Mouse (Mus musculus) hindbrain, postnatal 0 days (tissue): ENCODE results near the gene Flrt1. TPM values are rescaled to one million over a fixed set of nuclear protein-coding genes. Genes with fewer than 3 reads are reported as not detected.

Experiments used
- ATAC-seq: fragments of 200-750 bp; cut with Nextera tagmentation; 2 replicates; pipeline ENCODE4 v1.8.0; 2017; ENCODE audit warnings: mild to moderate bottlenecking, moderate TSS enrichment, moderate library complexity
- DNase-seq: peaks from one replicate; pipeline ENCODE4 v3.0.0-alpha.2; 2015; ENCODE audit warnings: low spot score
- H3K27ac ChIP-seq: fragments of 300-500 bp; sonication (generic); 2 replicates; pipeline ENCODE4 v1.5.1; 2014; ENCODE audit warnings: mild to moderate bottlenecking
- H3K27me3 ChIP-seq: fragments of 300-500 bp; sonication (generic); 2 replicates; pipeline ENCODE4 v1.6.1; 2014; ENCODE audit warnings: low read length, mixed read lengths; ENCODE audit not compliant: insufficient read depth
- H3K36me3 ChIP-seq: fragments of 300-500 bp; sonication (generic); 2 replicates; pipeline ENCODE4 v1.6.1; 2014; ENCODE audit warnings: low read length, mixed read lengths; ENCODE audit not compliant: insufficient read depth
- H3K4me1 ChIP-seq: fragments of 300-500 bp; sonication (generic); 2 replicates; pipeline ENCODE4 v1.6.1; 2014; ENCODE audit warnings: antibody characterized with exemption, low read length, mixed read lengths; ENCODE audit not compliant: insufficient read depth
- H3K4me2 ChIP-seq: fragments of 300-500 bp; sonication (generic); 2 replicates; pipeline ENCODE4 v1.6.1; 2014; ENCODE audit warnings: low read depth, mild to moderate bottlenecking, low read length, moderate library complexity, mixed read lengths
- H3K4me3 ChIP-seq: fragments of 300-500 bp; sonication (generic); 2 replicates; pipeline ENCODE4 v1.5.1; 2014; ENCODE audit warnings: low read length
- H3K9ac ChIP-seq: fragments of 300-500 bp; sonication (generic); replicated peaks from 2 replicates; pipeline ENCODE4 v1.6.1; 2014; ENCODE audit warnings: mild to moderate bottlenecking, low read length, moderate library complexity, mixed read lengths
- H3K9me3 ChIP-seq: fragments of 300-500 bp; sonication (generic); 2 replicates; pipeline ENCODE4 v1.6.1; 2016; ENCODE audit warnings: low read length, mixed read lengths
- CTCF ChIP-seq: IDR thresholded peaks from 2 replicates; pipeline ENCODE4 v1.5.1; 2016; ENCODE audit warnings: antibody characterized with exemption, control low read depth, low read depth
- WGBS: fragments of 180-500 bp; shearing (Covaris S2); extraction: QIAGEN DNeasy Blood & Tissue Kit; methylation state at CpG from one replicate; pipeline ENCODE4 v1.1.7; 2014; 5-methylcytosine and 5-hydroxymethylcytosine counted together
- polyA plus RNA-seq: library from polyadenylated mRNA; unstranded; fragments of >200 nt; fragmentation: Nextera tagmentation; extraction: Ambion mirVana; gene quantifications from 2 replicates; pipeline ENCODE4 v1.2.1, GENCODE M21; 2015
- total RNA-seq: library from RNA; depleted of rRNA; stranded (reverse); fragments of >200 nt; gene quantifications from 2 replicates; pipeline ENCODE4 v1.2.3, GENCODE M21; 2014

The Flrt1 gene
- total and polyA plus RNA-seq, 2 experiments from 2014 or later = 8.1 to 10.1 TPM

DNA sequence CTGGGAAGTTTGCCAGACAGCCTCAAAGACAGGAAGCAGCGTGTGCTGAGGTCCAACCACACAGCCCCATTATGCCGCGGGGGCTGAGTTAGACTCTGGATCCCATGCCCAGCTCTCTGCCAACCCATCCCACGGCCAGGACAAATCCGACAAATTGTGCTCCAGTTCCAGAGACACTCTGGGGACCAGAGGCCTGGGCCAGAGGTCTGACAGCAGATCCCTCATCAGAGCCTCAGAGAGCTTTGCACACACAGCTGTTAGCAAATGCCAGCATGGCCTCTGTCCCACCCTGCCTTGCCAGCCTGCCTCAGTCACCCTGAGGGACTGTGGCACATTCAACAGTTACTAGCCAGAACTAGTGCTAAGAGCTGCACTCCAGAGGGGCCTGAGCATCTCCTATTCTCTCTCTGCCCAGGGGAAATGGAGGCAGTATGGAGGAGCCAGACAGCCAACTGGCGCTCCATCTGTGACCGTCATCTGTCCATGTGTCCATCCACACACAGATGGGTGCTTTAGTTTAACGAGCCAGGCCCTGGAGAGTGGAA, 43.1 kb upstream of the Flrt1 start:
- Histone ChIP-seq H3K4me1 (peaks cover 29% of the 10 kb centered on the region), H3K9me3 (no peaks in the 10 kb centered on the region), H3K4me3 (no peak overlapping the region), H3K27ac (no peak overlapping the region; the same call in 1 of the 2 replicates), H3K4me2 (no peak overlapping the region), H3K27me3 (no peaks in the 10 kb centered on the region), H3K36me3 (no peaks in the 10 kb centered on the region), H3K9ac (no peak overlapping the region)
- WGBS = 41% methylated on average over 8 of the region's 8 CpGs
- TF ChIP-seq CTCF = no peak
- DNase-seq = peak; percentile 58
- ATAC-seq = peak; percentile 27; the same call in 1 of the 2 replicates

GRCm38 (mm10) chr19:7148096-7148495, 42.6 kb upstream of the Flrt1 start:
- Histone ChIP-seq H3K9ac (no peak overlapping the region), H3K4me2 (no peak overlapping the region), H3K27ac (no peak overlapping the region; the same call in 1 of the 2 replicates), H3K27me3 (no peaks in the 10 kb centered on the region), H3K36me3 (no peaks in the 10 kb centered on the region), H3K4me1 (peaks cover 24% of the 10 kb centered on the region), H3K9me3 (no peaks in the 10 kb centered on the region), H3K4me3 (no peak overlapping the region)
- DNase-seq (peak; percentile 59), ATAC-seq (peak; percentile 25)
- no peak for TF ChIP-seq CTCF
- WGBS = 45% methylated on average over 4 of the region's 4 CpGs

DNA sequence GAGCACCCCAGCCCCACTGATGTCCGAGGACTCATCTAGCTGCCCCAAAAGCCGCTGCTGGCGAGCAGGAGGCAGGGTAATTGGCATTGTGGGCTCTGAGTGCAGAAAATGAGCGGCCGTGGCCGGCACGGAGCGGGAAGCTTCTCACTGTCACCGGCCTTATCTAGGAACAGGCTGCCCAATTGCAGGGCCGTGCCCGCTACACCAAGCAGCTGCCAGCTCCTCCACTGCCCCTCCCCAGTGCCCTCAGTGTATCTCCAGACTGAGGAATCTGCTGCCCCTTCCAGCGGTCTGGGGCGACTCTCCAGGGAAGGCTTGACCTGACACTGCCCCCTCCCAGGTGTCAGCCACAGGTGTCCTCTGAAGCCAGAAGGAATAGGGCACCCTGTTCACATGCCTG, 40.8 kb upstream of the Flrt1 start:
- Histone ChIP-seq H3K36me3 (no peaks in the 10 kb centered on the region), H3K27me3 (no peaks in the 10 kb centered on the region), H3K27ac (no peak overlapping the region), H3K9me3 (no peaks in the 10 kb centered on the region), H3K4me1 (peaks cover 27% of the 10 kb centered on the region), H3K4me2 (no peak overlapping the region), H3K4me3 (no peak overlapping the region), H3K9ac (no peak overlapping the region)
- no peak for DNase-seq
- WGBS = 60% methylated on average over 13 of the region's 13 CpGs
- TF ChIP-seq CTCF = no peak
- no peak for ATAC-seq

DNA sequence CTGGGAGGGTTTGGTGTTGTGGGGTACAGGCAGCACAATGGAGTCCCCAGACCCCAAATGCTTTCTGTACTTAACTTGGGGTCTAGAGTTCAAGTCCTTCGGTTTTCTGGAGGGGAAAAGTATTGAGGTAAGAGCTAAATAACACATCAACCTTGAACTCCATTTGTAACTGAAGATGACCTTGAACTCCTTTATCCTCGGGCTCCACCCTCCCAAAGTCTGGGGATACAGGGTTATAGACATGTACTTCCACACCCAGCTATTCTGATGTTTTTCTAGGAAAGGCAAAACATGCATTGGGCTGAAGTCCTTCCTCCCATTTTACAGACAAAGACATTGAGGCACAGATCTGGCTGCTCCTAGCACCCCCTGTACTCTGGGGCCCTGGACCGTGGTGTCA, 38.9 kb upstream of the Flrt1 start:
- Histone ChIP-seq H3K36me3 (no peaks in the 10 kb centered on the region), H3K4me1 (peaks cover 27% of the 10 kb centered on the region), H3K4me3 (no peak overlapping the region), H3K4me2 (peak overlapping the region; percentile 49; the same call in 1 of the 2 replicates), H3K27ac (no peak overlapping the region), H3K9me3 (no peaks in the 10 kb centered on the region), H3K27me3 (no peaks in the 10 kb centered on the region), H3K9ac (no peak overlapping the region)
- DNase-seq (no peak), ATAC-seq (no peak)
- 70% methylated on average over 3 of the region's 3 CpGs for WGBS
- no peak for TF ChIP-seq CTCF

GRCm38 (mm10) chr19:7143854-7144253, 38.3 kb upstream of the Flrt1 start:
- Histone ChIP-seq H3K9ac (peak overlapping the region; percentile 40), H3K4me3 (peak overlapping the region; percentile 25), H3K27ac (peak overlapping the region; percentile 41; the same call in 1 of the 2 replicates), H3K4me1 (peaks cover 26% of the 10 kb centered on the region), H3K4me2 (peak overlapping the region; percentile 49), H3K27me3 (no peaks in the 10 kb centered on the region), H3K9me3 (no peaks in the 10 kb centered on the region), H3K36me3 (no peaks in the 10 kb centered on the region)
- WGBS = 1% methylated on average over 20 of the region's 20 CpGs
- no peak for ATAC-seq
- TF ChIP-seq CTCF = no peak
- peak; percentile 67 for DNase-seq

- Histone ChIP-seq H3K9me3 (no peaks in the 10 kb centered on the region), H3K27ac (no peak overlapping the region; the same call in 1 of the 2 replicates), H3K27me3 (0 out of 2 replicates have a peak, but pooled peaks cover 3% of the 10 kb centered on the region), H3K4me1 (peaks cover 18% of the 10 kb centered on the region), H3K36me3 (no peaks in the 10 kb centered on the region), H3K4me2 (no peak overlapping the region), H3K4me3 (no peak overlapping the region), H3K9ac (no peak overlapping the region)
- ATAC-seq (no peak), DNase-seq (peak; percentile 61)
- no peak for TF ChIP-seq CTCF
- WGBS = 34% methylated on average over 5 of the region's 5 CpGs
Measured at GRCm38 (mm10) chr19:7142207-7142915, 36.8 kb upstream of the Flrt1 start.

DNA sequence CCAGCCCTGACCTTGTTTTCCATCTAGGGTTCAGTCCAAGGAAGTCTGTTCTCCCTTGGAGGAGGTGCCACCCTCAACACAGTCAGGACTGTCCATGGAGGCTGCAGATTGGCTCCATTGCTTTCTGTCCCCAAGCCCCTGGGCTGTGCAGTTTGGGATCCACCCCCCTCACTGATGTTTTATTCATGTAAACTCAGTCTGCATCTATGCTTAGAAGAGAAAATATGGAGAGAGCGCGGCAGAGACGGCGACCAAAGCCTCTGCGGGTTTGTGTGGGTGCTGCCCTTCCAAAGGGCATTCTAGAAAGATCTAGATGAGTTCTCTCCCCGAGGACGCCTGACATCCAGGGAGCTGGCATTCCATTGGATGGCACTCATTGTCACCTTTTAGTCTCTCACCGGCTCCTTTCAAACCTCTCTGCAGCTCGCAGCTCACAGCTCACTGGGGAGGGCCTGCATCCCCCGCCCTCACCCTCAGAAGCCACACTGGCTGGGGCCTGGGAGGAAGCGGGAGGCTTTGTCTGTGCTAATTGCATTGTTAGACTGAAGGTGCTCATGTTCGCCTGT, 35.4 kb upstream of the Flrt1 start:
- H3K4me1 ChIP-seq = peaks cover 29% of the 10 kb centered on the region

More for the DNA sequence above, 35.4 kb upstream of the Flrt1 start:
- peak; percentile 36; the same call in 1 of the 2 replicates for ATAC-seq
- DNase-seq = no peak
- 28% methylated on average over 12 of the region's 12 CpGs for WGBS
- 0 out of 2 replicates have a peak, but pooled peaks cover 3% of the 10 kb centered on the region for H3K27me3 ChIP-seq
- H3K27ac ChIP-seq = peak overlapping the region; percentile 58
- H3K9me3 ChIP-seq = no peaks in the 10 kb centered on the region
- H3K36me3 ChIP-seq = no peaks in the 10 kb centered on the region
- H3K4me2 ChIP-seq = no peak overlapping the region
- H3K9ac ChIP-seq = 0 out of 2 replicates have a peak overlapping the region, but pooled peaks have one; percentile 29
- TF ChIP-seq CTCF = no peak
- no peak overlapping the region for H3K4me3 ChIP-seq
